Mouse (Mus musculus) embryo, embryonic 10 days (tissue): ENCODE results near the gene Padi4.

Experiments used
- DNase-seq: peaks from one replicate; pipeline ENCODE4 v3.0.0-alpha.2; 2015; ENCODE audit warnings: low spot score

Padi4 gene

DNA sequence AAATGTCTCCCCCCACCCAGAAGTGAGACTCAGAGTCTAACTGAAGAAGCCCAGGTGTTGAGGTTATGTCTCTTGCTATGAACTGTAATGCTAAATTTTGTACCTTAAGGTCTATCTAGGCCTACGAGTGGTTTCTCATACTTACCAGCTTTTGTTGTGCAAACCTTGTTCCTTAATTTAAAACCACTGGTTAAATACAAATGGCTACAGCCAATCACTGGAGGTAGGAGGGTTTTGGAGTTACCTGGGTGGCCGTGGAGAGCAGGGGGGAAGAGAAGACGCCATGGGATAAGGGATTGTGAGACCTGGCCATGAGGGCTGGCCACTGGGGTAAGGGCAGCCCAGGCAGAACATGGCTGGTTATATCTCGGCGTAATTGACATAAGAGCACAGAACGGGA is 14.2 kb upstream of the Padi4 start:
- DNase-seq: no peak

DNA sequence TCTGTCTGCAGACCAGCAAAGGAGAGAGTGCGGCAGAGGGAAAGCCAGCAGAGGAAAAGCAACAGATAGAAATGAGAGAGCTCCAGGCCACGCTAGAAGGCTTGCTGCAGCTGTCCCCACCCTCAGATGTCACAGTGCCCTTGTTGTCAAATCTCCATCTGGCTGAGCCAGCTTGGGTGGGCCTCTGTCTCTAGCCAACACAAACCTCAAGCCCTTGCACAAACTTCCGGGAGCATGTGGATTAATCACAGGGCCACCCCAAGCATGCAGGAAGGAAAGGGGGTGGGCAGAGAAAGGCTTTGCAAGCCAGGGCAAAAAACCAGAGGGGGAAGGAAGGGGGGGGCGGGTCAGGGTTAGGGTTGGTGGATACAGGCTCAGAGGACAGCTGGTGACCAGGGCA is 13.4 kb upstream of the Padi4 start:
- DNase-seq: no peak

DNA sequence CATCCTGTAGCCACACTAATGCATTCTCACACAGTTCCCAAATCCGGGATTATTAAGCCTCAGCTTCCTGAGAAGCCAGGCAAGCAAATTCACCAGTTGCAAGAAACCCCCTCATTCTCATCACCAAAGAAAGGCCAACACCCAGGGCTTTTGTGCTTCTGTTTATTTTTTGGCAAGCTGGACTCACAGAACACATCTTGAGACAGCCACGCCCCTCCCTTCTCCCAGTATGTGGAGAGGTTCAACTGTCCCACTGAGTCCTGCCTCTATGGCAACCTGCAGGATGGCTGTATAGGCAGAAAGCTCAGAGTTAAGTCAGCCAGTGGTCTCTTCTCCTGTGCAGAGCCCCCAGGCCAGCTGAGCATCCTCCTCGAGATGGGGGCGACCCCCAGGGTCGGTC is 11.2 kb upstream of the Padi4 start:
- DNase-seq: no peak

DNA sequence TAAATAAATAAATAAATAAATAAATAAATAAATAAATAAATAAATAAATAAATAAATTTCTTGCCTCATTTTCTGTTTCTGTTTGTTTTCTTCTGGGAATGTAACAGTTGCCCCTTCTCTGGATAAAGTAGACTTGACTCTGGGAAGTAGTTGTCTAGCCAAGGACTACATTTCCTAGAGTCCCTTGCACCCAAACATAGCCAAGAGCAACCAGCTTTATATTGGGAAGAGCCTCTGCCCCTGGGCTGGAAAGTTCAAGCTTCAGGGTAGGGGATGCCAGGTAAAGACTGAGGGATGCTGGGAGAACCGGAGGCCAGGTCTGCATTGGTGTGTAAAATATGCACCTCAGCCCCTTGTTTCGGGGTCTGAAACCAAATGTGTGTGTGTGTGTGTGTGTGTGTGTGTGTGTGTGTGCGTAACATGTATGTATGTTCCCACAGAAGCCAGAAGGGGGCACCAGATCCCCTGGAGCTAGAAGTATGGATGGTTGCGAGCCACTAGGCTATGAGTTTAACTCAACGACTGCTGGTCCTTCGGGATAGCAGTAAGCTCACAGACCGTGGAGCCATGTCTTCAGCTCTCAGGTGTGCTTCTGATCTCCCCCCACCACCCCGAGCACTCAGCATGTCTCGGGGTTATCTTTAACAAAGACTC is 10.4 kb upstream of the Padi4 start:
- DNase-seq: no peak

DNA sequence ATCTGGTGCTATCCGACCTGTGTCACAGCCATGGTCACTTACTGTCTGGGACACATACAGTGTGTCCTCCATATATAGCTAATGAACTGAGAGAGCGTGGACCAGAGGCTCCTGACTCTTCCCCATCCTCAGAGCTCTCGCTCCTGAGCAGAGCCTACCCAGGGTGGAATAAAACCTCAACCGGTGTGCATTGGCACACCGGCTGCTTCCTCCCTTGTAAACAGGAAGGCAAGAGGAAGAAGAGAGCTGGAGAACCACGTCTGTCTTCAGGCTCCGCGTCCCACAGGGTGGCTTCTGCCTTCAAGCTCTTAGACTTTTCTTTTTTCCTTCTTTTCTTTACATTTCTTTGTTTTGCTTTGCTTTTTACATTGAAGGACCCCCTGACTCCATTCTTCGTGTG is 8.8 kb upstream of the Padi4 start:
- no peak for DNase-seq

DNA sequence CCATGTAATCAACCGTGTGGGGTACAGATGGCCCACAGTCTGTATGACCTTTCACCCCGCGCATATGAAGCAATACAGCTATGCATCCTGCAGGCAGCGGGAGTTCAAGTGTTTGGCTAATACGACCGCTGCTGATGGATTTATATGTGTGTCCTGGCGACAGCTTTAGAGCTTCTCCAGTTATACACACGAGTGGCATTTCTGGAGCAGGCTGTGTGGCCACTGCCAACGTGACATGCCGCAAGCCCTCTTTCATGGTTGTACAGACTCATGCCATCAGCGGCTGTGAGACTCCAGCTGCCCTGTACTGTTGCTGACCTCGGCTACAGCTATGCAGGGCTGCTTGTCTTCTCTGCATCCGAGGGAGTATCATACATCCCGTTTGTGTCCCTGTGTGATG is 6.5 kb upstream of the Padi4 start:
- DNase-seq: no peak

DNA sequence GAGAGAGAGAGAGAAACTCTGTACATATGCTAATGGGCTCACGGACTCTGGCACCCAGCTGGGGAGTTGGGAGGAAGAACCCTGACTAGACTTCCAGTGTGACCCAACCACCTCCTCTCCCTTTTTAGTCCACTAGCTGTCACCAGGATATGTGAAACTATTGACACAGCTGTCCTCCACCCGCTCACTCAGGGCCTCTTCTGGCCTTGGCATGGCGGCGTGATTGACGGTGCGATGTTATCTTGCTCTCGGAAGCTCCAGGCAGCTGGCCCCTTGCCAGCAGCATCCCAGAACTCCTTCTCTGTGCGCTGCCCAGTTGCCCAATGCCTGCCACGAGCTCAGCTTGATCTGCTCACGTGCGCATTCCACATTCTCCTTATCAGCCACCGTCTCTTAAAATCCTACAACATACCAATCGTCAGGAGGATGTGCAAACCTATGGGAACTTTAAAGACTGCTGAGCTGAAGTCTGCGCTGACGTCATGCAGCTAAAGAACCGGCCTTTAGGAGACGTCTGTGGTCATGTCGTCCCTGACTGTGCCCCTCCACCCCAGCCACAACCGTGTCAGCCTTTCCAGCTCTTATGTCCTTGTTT is 5.9 kb upstream of the Padi4 start:
- peak; percentile 77 for DNase-seq

DNA sequence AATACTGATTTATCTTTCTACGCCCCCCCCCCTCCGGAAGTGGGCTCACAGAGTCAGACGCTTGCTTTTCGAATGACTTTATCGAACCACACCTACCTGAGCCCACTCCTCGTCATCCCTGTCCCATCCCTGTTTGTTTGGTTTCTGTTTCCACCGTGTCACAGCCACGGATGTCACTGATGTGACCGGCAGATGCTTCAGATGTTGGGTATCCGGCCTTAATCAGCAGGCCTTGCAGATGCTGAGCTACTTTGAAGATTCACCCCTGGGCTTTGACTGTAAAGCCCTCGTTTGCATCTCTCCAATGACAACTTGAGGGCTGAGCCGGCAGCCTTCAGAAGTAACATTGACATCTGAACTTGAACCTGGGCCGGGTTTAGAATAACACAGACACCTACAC is 2.6 kb upstream of the Padi4 start:
- DNase-seq: no peak

DNA sequence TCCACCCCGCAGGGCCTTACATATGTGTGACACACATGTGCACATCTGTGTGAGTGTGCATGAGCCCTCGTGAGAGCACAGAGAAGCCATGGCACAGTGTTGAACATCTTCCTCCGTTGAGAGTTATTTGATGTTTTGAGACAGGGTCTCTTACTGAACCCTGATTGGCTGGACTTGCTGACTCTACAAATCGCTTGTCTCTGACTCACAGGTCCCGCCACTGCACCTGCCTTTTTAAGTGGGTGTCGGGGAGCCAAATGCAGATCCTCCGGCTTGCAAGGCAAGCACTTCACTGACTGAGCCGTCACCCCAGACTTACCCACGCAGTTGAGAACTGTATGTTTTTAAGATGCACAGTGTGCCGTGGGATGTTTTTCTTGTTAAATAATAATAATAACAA is 1.8 kb upstream of the Padi4 start:
- DNase-seq: no peak

DNA sequence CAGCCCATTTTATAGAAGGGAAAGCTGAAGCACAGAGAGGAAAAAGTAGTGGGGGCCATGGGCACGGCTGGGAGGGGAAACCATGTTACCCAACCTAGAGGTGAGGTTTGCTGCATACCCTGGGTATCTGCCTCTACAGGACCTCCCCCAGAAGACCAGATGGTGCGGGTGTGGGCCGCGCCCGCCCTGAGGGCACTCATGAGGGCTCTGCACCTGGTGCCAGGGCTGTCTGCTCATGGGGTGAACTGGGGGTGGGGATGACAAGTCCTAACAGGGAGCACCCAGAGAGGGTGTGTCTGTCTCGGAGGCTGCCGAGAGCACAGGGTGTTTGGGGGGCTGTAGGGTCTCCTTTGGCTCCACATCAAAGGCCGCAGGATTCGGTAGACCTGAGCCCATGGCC is 857 bp upstream of the Padi4 start:
- no peak for DNase-seq

DNA sequence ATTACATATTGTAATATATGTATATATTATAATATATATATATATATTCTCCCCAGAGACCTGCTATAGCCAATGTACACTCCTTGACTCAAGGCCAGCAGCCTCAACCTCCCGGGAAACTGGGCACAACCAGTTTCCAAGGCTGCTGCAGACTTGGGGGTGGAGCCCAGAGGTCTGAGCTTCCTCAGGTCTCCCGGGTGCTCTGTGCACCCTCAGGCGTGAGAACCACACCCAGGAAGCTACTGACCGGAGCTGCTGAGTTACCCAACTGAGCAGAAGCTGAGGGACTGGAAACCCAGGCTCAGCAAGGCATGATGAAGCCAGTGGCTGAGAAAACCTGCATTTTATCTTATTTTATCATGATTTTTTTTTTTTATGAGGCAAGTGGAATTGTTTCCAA is 2.9 kb downstream of the Padi4 start:
- no peak for DNase-seq

DNA sequence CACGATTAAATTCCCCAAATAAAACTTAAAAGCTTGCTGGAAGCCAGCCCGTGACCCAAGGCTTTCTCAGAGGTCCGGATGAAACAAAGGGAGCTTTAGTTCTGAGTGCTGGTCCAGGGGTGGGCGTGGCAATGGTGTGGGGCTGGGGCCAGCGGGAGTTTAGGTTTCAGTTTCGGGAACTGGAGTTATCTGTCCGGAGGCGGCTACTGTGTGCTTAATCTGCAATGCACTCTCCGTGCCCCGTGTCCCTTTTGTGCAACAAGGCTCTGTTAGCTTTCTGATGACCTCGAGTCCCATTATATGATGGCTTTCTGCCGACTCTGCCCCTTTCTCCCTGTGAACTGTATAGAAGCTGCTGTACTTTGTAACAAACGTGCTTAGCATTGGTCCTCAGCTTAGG is 3.6 kb downstream of the Padi4 start:
- DNase-seq: peak; percentile 52

DNA sequence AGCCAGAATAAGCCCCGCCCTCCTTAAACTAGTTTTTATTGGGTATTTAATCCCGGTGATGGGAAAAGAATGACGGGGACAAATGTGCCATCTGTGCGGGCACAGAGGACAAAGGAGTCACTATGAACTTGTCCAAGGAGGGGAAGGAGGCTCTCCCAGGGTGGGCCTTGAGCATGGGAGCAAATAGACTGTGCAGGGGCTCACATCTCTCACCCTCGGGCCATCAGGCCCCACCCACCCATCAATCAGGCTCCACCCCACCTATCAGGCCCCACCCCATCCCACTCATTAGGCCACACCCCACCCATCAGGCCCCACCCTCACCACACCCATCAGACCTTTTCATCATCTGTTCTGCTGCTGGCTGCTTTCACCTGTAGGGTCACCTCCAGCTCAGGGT is 5.1 kb downstream of the Padi4 start:
- no peak for DNase-seq

DNA sequence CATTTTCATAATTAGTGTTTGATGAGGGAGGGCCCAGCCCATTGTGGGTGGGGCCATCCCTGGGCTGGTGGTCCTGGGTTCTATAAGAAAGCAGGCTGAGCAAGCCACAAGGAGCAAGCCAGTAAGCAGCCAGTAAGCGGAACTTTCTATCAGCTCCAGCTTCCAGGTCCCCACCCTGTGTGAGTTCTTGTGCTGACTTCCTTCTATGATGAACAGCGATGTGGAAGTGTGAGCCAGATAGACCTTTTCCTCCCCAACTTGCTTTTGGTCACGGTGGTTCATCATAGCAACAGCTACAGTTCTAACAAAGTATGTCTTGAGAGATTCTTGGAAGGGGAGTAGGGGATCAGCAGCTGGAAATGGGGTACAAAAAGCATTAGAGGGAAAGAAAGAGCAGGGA is 8.1 kb downstream of the Padi4 start:
- no peak for DNase-seq

DNA sequence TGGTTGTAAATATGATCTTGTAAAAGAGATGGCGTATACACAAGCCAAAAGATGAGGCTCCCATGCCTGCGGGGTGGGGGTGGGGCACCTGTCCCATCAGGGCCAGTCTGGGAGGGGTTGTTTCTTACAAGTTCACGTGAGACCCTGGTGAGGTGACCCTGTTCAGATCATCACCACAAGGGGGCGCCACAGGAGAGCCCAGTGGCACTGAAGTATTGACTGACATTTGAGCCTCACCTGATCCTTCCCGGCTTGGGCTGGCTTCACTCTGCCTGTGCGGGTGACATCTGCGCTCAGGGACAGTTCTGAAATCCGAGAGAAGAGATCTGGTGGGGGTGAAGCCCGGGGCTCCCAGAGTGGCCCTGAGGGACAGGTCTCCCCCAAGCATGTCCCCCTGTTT is 10.9 kb downstream of the Padi4 start:
- peak; percentile 67 for DNase-seq

DNA sequence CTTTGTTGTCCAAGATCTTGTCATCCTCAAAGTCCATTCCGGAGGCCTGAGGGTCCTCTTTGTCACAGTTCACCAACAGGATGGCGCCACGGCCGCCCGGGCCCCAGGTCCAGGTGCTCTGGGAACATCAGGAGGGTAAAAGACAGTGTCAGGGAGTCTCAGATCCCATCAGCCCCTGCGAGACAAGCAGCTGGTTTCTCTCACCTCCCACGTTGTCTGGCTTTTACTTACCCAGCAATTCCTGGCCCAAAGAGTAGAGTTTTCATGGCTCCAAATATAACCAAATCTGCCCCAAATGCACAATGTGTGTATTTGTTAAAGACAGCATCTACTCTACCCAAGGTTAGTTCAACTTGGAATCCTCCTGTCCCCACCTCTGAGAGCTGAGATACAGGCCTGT is 12.4 kb downstream of the Padi4 start:
- no peak for DNase-seq

DNA sequence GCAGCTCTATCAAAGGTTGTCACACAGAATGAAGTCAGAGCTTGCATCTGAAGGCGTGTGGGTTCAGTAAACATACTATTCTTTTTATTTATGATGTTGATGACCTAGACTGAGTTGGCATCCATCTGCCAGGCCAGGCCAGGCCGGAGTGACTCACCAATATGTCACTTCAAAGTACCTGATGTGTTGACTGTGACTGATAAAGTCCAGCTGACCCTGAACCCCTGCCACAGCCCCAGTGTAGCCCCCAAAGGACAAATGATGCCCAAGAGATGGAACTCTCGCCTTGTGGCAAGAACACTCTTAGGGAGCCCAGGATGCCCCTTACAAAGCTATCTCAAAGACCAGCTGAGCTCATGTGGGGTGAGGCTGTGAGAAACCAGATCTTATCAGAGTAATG is 18.2 kb downstream of the Padi4 start:
- DNase-seq: no peak

DNA sequence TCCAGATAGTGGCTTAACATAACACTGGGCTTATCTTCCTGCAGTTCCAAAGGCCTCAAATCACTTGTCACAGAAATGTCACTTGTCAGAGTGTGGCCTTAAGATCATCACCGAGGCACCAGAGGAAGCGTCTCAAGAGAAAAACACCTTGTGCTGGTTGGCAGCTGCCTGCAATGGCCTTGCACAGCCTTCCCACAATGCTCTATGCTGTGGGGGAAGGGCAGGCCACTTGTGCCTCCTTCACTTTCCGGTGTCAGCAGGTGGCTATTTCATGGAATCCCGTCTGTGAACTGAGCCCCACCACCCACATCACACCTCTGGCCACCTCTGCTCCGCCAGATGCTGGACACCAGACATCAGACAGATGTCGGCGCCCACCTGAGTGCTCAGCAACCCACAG is 20.7 kb downstream of the Padi4 start:
- no peak for DNase-seq

DNA sequence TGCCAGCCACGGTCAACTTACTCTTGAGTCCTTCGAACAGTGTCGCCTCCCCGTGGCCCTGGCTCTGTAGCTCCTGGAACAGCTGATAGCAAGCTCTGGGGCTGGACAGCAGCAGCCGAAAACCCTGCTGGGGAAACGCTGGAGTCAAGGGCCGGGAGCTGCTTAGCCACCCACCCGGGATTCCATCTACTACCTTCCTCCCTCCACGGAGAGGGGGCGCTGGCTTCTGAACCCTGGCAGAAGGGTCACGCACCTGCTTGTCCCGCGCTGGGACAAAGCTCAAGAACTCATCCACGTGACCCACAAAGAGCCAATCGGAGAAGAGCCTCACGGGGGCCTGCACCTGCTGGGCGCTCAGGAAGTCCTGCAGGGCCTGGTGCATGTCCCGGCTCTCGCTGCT is 23.7 kb downstream of the Padi4 start:
- DNase-seq: peak; percentile 60

DNA sequence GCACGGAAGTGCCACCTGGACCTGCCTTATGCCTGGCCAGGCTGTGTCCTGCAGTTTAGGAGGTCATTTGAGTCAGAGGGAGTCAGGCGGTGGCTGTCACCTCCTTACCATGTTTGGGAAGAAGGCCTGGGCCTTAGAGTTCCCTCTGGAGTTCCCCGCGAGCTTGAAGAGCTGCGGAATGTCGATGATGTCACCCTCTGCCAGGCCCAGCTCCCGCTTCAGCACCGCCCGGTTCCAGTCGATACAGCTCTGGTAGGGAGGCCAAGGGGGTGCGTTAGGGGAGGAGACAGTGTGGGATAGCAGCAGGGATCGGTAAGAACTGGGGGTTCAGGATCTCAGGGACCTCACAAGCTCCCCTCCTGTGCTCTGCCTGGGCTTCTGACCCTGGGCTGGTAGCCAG is 26.1 kb downstream of the Padi4 start:
- peak; percentile 22 for DNase-seq

DNA sequence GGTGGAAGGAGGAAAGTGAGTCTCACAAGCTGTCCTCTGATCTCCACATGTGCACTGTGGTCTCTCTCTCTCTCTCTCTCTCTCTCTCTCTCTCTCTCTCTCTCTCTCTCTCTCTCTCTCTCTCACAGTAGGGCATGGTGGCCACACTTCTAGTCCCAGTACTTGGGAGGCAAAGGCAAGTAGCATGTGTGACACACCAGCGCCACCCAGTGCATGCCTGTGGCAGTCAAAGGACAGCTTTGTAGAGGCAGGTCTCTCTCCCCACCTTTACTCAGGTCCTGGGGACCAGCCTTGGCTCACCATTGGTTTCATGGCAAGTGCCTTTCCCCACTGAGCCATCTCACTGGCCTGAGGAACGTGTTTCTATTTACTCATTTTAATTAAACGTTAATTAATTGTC is 29.4 kb downstream of the Padi4 start:
- peak; percentile 73 for DNase-seq

DNA sequence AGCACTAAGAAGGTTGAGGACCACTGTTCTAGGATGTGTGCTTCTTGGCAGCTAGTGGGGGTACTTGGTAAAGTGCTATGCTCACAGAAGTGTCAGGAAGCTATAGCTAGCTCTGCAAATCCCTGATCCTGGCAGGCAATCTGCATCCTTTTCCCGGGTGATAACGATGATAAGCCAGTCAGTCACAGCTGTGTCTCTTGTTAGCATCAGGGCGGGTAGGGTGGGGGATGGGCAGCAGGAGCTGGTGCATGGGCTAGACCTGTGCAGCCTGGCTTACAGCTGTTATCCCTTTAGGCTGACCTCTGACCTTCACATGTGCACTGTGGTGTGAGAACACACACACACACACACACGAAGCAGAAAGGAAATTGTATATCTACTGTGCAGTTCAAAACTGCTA is 30.9 kb downstream of the Padi4 start:
- no peak for DNase-seq

DNA sequence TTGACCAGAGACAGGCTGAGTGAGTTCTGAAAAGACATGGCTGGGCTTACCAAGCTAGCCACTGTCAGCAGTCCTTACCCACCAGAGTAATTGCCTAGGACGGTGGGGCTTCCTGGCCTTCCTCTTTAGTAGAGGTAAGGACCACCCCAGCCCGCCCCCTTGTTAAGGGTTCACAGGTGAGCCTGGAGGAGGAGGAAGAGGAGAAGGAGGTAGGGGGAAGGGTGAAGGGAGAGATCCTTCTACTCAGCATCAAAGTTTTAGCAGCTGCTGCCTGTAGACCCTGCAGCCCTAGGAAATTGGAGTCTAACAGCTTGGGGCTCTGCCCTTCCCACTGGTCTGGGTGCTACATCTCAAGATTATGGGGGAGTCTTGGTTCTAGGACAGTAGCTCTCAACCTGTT is 31.5 kb downstream of the Padi4 start, which contains the start of gene Padi6:
Padi6 (minus strand) TSS at position 101 of the 400 bp plus-strand sequence.
- no peak for DNase-seq

DNA sequence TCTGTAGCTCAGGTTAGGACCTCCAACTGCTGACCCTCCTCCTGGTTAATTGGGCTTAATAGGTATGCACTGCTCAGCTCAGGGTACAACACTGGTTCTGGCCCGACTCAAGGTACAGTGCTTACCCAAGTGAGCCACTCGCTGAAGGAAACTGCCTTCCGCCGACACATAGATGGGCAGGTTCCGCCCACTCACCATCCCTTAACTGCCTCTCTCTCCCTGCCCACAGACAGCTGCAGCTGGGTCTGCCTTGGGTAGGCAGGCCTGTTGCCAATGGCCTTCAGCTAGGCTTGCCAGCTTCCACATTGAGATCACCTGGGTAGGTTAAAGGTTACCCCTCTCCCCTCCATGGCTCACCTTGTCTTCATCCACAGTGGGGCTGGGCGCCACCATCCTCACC is 32.6 kb downstream of the Padi4 start:
- DNase-seq: no peak
